Mouse (Mus musculus): ENCODE data around the gene Cep135. TPM values are rescaled to one million over a fixed set of nuclear protein-coding genes. Genes with fewer than 3 reads are reported as not detected.

Gene Cep135
- total and polyA plus RNA-seq, 2 experiments, result 0.62 to 3.0 TPM

- Histone ChIP-seq H3K36me3 (ENCODE audit: control insufficient read depth, insufficient read depth, low read length) (peaks cover 24% of the 10 kb centered on the region), H3K4me1 (ENCODE audit: control insufficient read depth, insufficient read depth, low read length) (no peaks in the 10 kb centered on the region), H3K27me3 (ENCODE audit: control insufficient read depth, insufficient read depth, low read length) (no peaks in the 10 kb centered on the region), H3K79me2 (ENCODE audit: control insufficient read depth, insufficient read depth, low read length) (no peaks in the 10 kb centered on the region), H3K27ac (replicated peaks; ENCODE audit: insufficient read depth, low read depth, low read length) (no peak overlapping the region), H3K4me3 (ENCODE audit: insufficient read depth, low read depth, low read length) (no peak overlapping the region), H3K9ac (ENCODE audit: low read depth, low read length) (no peak overlapping the region)
- TF ChIP-seq POLR2A (IDR thresholded peaks at IDR 0.05; ENCODE audit: extremely low read depth, insufficient read depth, low read length), result no peak
- TF ChIP-seq CTCF (IDR thresholded peaks at IDR 0.05; ENCODE audit: low read depth, low read length), result no peak
- DNase-seq (ENCODE audit: extremely low read depth, low read depth, low spot score), result no peak
- 87% methylated on average over 1 of the region's 1 CpGs for WGBS
These were observed 39.3 kb downstream of the Cep135 start for GRCm38 (mm10) chr5:76627770-76628169.

GRCm38 (mm10) chr5:76634012-76634411 lies 45.5 kb downstream of the Cep135 start:
- no peak overlapping the region for H3K27ac ChIP-seq (replicated peaks; ENCODE audit: insufficient read depth, low read depth, low read length)
- H3K4me1 ChIP-seq (ENCODE audit: control insufficient read depth, insufficient read depth, low read length), result no peaks in the 10 kb centered on the region
- H3K36me3 ChIP-seq (ENCODE audit: control insufficient read depth, insufficient read depth, low read length), result peaks cover 32% of the 10 kb centered on the region
- H3K79me2 ChIP-seq (ENCODE audit: control insufficient read depth, insufficient read depth, low read length), result no peaks in the 10 kb centered on the region
- H3K4me3 ChIP-seq (ENCODE audit: insufficient read depth, low read depth, low read length), result no peak overlapping the region
- H3K9ac ChIP-seq (ENCODE audit: low read depth, low read length), result no peak overlapping the region
- no peaks in the 10 kb centered on the region for H3K27me3 ChIP-seq (ENCODE audit: control insufficient read depth, insufficient read depth, low read length)
- WGBS, result 93% methylated on average over 10 of the region's 10 CpGs
- no peak for DNase-seq (ENCODE audit: extremely low read depth, low read depth, low spot score)
- TF ChIP-seq CTCF (IDR thresholded peaks at IDR 0.05; ENCODE audit: low read depth, low read length) (no peak), POLR2A (IDR thresholded peaks at IDR 0.05; ENCODE audit: extremely low read depth, insufficient read depth, low read length) (no peak)

GRCm38 (mm10) chr5:76635592-76635991 lies 47.1 kb downstream of the Cep135 start:
- no peak for TF ChIP-seq CTCF (IDR thresholded peaks at IDR 0.05; ENCODE audit: low read depth, low read length)
- TF ChIP-seq POLR2A (IDR thresholded peaks at IDR 0.05; ENCODE audit: extremely low read depth, insufficient read depth, low read length), result no peak
- WGBS, result 85% methylated on average over 2 of the region's 2 CpGs

GRCm38 (mm10) chr5:76642076-76642475 lies 53.6 kb downstream of the Cep135 start:
- H3K79me2 ChIP-seq (ENCODE audit: control insufficient read depth, insufficient read depth, low read length), result no peaks in the 10 kb centered on the region
- DNase-seq (ENCODE audit: extremely low read depth, low read depth, low spot score), result no peak
- no peak overlapping the region for H3K4me3 ChIP-seq (ENCODE audit: insufficient read depth, low read depth, low read length)
- no peak overlapping the region for H3K27ac ChIP-seq (replicated peaks; ENCODE audit: insufficient read depth, low read depth, low read length)
- H3K27me3 ChIP-seq (ENCODE audit: control insufficient read depth, insufficient read depth, low read length), result no peaks in the 10 kb centered on the region
- H3K4me1 ChIP-seq (ENCODE audit: control insufficient read depth, insufficient read depth, low read length), result no peaks in the 10 kb centered on the region
- peaks cover 26% of the 10 kb centered on the region for H3K36me3 ChIP-seq (ENCODE audit: control insufficient read depth, insufficient read depth, low read length)
- no peak overlapping the region for H3K9ac ChIP-seq (ENCODE audit: low read depth, low read length)
- WGBS, result 91% methylated on average over 4 of the region's 4 CpGs
- TF ChIP-seq CTCF (IDR thresholded peaks at IDR 0.05; ENCODE audit: low read depth, low read length) (no peak), POLR2A (IDR thresholded peaks at IDR 0.05; ENCODE audit: extremely low read depth, insufficient read depth, low read length) (no peak)

More at GRCm38 (mm10) chr5:76635592-76635991, 47.1 kb downstream of the Cep135 start:
- no peak for DNase-seq (ENCODE audit: extremely low read depth, low read depth, low spot score)
- Histone ChIP-seq H3K9ac (ENCODE audit: low read depth, low read length) (no peak overlapping the region), H3K27ac (replicated peaks; ENCODE audit: insufficient read depth, low read depth, low read length) (no peak overlapping the region), H3K4me1 (ENCODE audit: control insufficient read depth, insufficient read depth, low read length) (no peaks in the 10 kb centered on the region), H3K36me3 (ENCODE audit: control insufficient read depth, insufficient read depth, low read length) (peaks cover 38% of the 10 kb centered on the region), H3K4me3 (ENCODE audit: insufficient read depth, low read depth, low read length) (no peak overlapping the region), H3K79me2 (ENCODE audit: control insufficient read depth, insufficient read depth, low read length) (no peaks in the 10 kb centered on the region), H3K27me3 (ENCODE audit: control insufficient read depth, insufficient read depth, low read length) (no peaks in the 10 kb centered on the region)

GRCm38 (mm10) chr5:76644234-76644633 lies 55.7 kb downstream of the Cep135 start:
- Histone ChIP-seq H3K9ac (ENCODE audit: low read depth, low read length) (no peak overlapping the region), H3K36me3 (ENCODE audit: control insufficient read depth, insufficient read depth, low read length) (peaks cover 23% of the 10 kb centered on the region), H3K4me1 (ENCODE audit: control insufficient read depth, insufficient read depth, low read length) (no peaks in the 10 kb centered on the region), H3K27ac (replicated peaks; ENCODE audit: insufficient read depth, low read depth, low read length) (no peak overlapping the region), H3K27me3 (ENCODE audit: control insufficient read depth, insufficient read depth, low read length) (no peaks in the 10 kb centered on the region), H3K4me3 (ENCODE audit: insufficient read depth, low read depth, low read length) (no peak overlapping the region), H3K79me2 (ENCODE audit: control insufficient read depth, insufficient read depth, low read length) (no peaks in the 10 kb centered on the region)
- DNase-seq (ENCODE audit: extremely low read depth, low read depth, low spot score), result no peak
- 94% methylated on average over 7 of the region's 7 CpGs for WGBS
- TF ChIP-seq POLR2A (IDR thresholded peaks at IDR 0.05; ENCODE audit: extremely low read depth, insufficient read depth, low read length) (no peak), CTCF (IDR thresholded peaks at IDR 0.05; ENCODE audit: low read depth, low read length) (no peak)

- H3K4me3 ChIP-seq (ENCODE audit: insufficient read depth, low read depth, low read length), result no peak overlapping the region
- H3K9ac ChIP-seq (ENCODE audit: low read depth, low read length), result no peak overlapping the region
- H3K27me3 ChIP-seq (ENCODE audit: control insufficient read depth, insufficient read depth, low read length), result no peaks in the 10 kb centered on the region
- no peak for DNase-seq (ENCODE audit: extremely low read depth, low read depth, low spot score)
- no peaks in the 10 kb centered on the region for H3K4me1 ChIP-seq (ENCODE audit: control insufficient read depth, insufficient read depth, low read length)
- peaks cover 23% of the 10 kb centered on the region for H3K36me3 ChIP-seq (ENCODE audit: control insufficient read depth, insufficient read depth, low read length)
- TF ChIP-seq CTCF (IDR thresholded peaks at IDR 0.05; ENCODE audit: low read depth, low read length), result no peak
- no peak for TF ChIP-seq POLR2A (IDR thresholded peaks at IDR 0.05; ENCODE audit: extremely low read depth, insufficient read depth, low read length)
- WGBS, result 93% methylated on average over 10 of the region's 10 CpGs
- H3K27ac ChIP-seq (replicated peaks; ENCODE audit: insufficient read depth, low read depth, low read length), result no peak overlapping the region
- no peaks in the 10 kb centered on the region for H3K79me2 ChIP-seq (ENCODE audit: control insufficient read depth, insufficient read depth, low read length)
These were observed 56.8 kb downstream of the Cep135 start for GRCm38 (mm10) chr5:76645091-76645868.
